Comparison of ENCODE assay signal across 17 mouse cellular contexts in genomic region chr9:30949971-30950370, GRCm38 (mm10). TPM values are rescaled to one million over a fixed set of nuclear protein-coding genes. Genes with fewer than 3 reads are reported as not detected.
A peak's percentile ranks its signal among the peaks of the same experiment; 100 is the strongest.
DNase-seq lines count a peak whose midpoint lies in the region; ATAC-seq and TF ChIP-seq lines count a peak whose summit lies in the region.
"Had no signal": no experiment of that assay in that cellular context is flagged by ENCODE, and none has a peak within 500 bp of the region (broad histone marks: within the 10 kb centered on the region; RNA-seq: fewer than 3 reads in every experiment).

No protein-coding gene starts in this region.

- peaks cover under 1% of the 10 kb centered on the region; the same call in 1 of the 2 replicates for H3K27me3 ChIP-seq in forebrain, embryonic 16.5 days (replicated peaks; ENCODE audit: control insufficient read depth, insufficient read depth, low read length)
- H3K27me3 ChIP-seq in forebrain, embryonic 10.5 days (ENCODE audit: poor library complexity, severe bottlenecking), result peaks cover 20% of the 10 kb centered on the region
- peaks cover 8% of the 10 kb centered on the region; the same call in 1 of the 2 replicates for H3K27me3 ChIP-seq in intestine, embryonic 14.5 days (replicated peaks; ENCODE audit: control insufficient read depth, insufficient read depth, low read length)
- 0 out of 2 replicates have a peak, but pooled peaks cover 4% of the 10 kb centered on the region for H3K27me3 ChIP-seq in intestine, postnatal 0 days (replicated peaks; ENCODE audit: control insufficient read depth, insufficient read depth, low read length)

- peak; percentile 52; the same call in 1 of the 2 replicates for ATAC-seq in forebrain, embryonic 16.5 days
- ATAC-seq in intestine, embryonic 14.5 days (replicated peaks; ENCODE audit: low FRiP score, low TSS enrichment, low read depth), result no peak
- no peak for ATAC-seq in intestine, postnatal 0 days
- ATAC-seq: CD4-positive, CD25-positive, alpha-beta regulatory T cell, adult 4 months; midbrain, embryonic 15.5 days had no signal

- H3K9me3 ChIP-seq in forebrain, embryonic 16.5 days (ENCODE audit: control insufficient read depth, low read length), result no peaks in the 10 kb centered on the region
- no peaks in the 10 kb centered on the region for H3K9me3 ChIP-seq in forebrain, embryonic 10.5 days
- no peaks in the 10 kb centered on the region for H3K9me3 ChIP-seq in intestine, embryonic 14.5 days (ENCODE audit: control insufficient read depth, low read length)
- H3K9me3 ChIP-seq in intestine, postnatal 0 days (ENCODE audit: control insufficient read depth), result no peaks in the 10 kb centered on the region
- H3K9me3 ChIP-seq: G1E; limb, embryonic 15.5 days; midbrain, embryonic 15.5 days had no signal

- H3K9ac ChIP-seq in forebrain, embryonic 16.5 days (replicated peaks; ENCODE audit: low read depth, low read length), result no peak overlapping the region
- H3K9ac ChIP-seq in intestine, embryonic 14.5 days (ENCODE audit: low read length), result no peak overlapping the region
- H3K9ac ChIP-seq in intestine, postnatal 0 days (ENCODE audit: low read depth, low read length), result no peak overlapping the region
- H3K9ac ChIP-seq: limb, embryonic 15.5 days; midbrain, embryonic 15.5 days had no signal

- 37% methylated on average over 4 of the region's 4 CpGs for WGBS in forebrain, embryonic 16.5 days
- WGBS in forebrain, embryonic 10.5 days, result 83% methylated on average over 4 of the region's 4 CpGs
- WGBS in intestine, embryonic 14.5 days, result 86% methylated on average over 4 of the region's 4 CpGs
- 73% methylated on average over 4 of the region's 4 CpGs for WGBS in intestine, postnatal 0 days

- TF ChIP-seq CTCF in intestine, postnatal 0 days (IDR thresholded peaks at IDR 0.05; ENCODE audit: low read depth), result no peak

- peaks cover 3% of the 10 kb centered on the region; the same call in 1 of the 2 replicates for H3K4me1 ChIP-seq in forebrain, embryonic 16.5 days (replicated peaks; ENCODE audit: control insufficient read depth, insufficient read depth, low read length)
- H3K4me1 ChIP-seq in forebrain, embryonic 10.5 days, result no peaks in the 10 kb centered on the region
- H3K4me1 ChIP-seq in intestine, embryonic 14.5 days (replicated peaks; ENCODE audit: control insufficient read depth, insufficient read depth, low read length), result peaks cover 8% of the 10 kb centered on the region; the same call in 1 of the 2 replicates
- H3K4me1 ChIP-seq in intestine, postnatal 0 days (replicated peaks; ENCODE audit: control insufficient read depth, insufficient read depth, low read length), result no peaks in the 10 kb centered on the region
- H3K4me1 ChIP-seq: midbrain, embryonic 15.5 days had no signal

- no peaks in the 10 kb centered on the region for H3K36me3 ChIP-seq in forebrain, embryonic 16.5 days (ENCODE audit: control insufficient read depth, insufficient read depth)
- no peaks in the 10 kb centered on the region for H3K36me3 ChIP-seq in forebrain, embryonic 10.5 days (replicated peaks)
- peaks cover 4% of the 10 kb centered on the region for H3K36me3 ChIP-seq in intestine, embryonic 14.5 days (ENCODE audit: control insufficient read depth, insufficient read depth, low read length)
- H3K36me3 ChIP-seq in intestine, postnatal 0 days (ENCODE audit: control insufficient read depth, insufficient read depth), result no peaks in the 10 kb centered on the region
- H3K36me3 ChIP-seq: G1E; limb, embryonic 15.5 days; midbrain, embryonic 15.5 days had no signal

- DNase-seq in adrenal gland, adult (ENCODE audit: inconsistent age in 2 of 2, low spot score in 1 of 2), result peak; percentile 54 to 78
- DNase-seq in adrenal gland, postnatal 4 days (ENCODE audit: low spot score in 2 of 2), result no peak
- no peak for DNase-seq in forebrain, embryonic 10.5 days (ENCODE audit: extremely low spot score, low spot score)
- no peak for DNase-seq in intestine, embryonic 14.5 days (ENCODE audit: low spot score)
- DNase-seq in MN1 (ENCODE audit: low spot score), result peak; percentile 9
- no peak for DNase-seq in kidney, postnatal 25 days
- DNase-seq: gastrocnemius, postnatal 25 days; kidney, adult 18-20 months; right cerebral cortex, postnatal 4 days; thymus, postnatal 14 days had no signal

- H3K27ac ChIP-seq in forebrain, embryonic 16.5 days (ENCODE audit: low read length), result no peak overlapping the region
- no peak overlapping the region for H3K27ac ChIP-seq in forebrain, embryonic 10.5 days
- peak overlapping the region; percentile 59 for H3K27ac ChIP-seq in intestine, embryonic 14.5 days (ENCODE audit: low read depth)
- H3K27ac ChIP-seq in intestine, postnatal 0 days (ENCODE audit: low read depth, low read length), result no peak overlapping the region
- H3K27ac ChIP-seq: limb, embryonic 15.5 days; midbrain, embryonic 15.5 days had no signal

- no peak overlapping the region for H3K4me3 ChIP-seq in forebrain, embryonic 16.5 days (replicated peaks; ENCODE audit: low read length)
- H3K4me3 ChIP-seq in forebrain, embryonic 10.5 days, result no peak overlapping the region
- no peak overlapping the region for H3K4me3 ChIP-seq in intestine, embryonic 14.5 days (ENCODE audit: low read depth, low read length)
- no peak overlapping the region for H3K4me3 ChIP-seq in intestine, postnatal 0 days (ENCODE audit: low read depth, low read length)
- H3K4me3 ChIP-seq: limb, embryonic 15.5 days; midbrain, embryonic 15.5 days had no signal

- no peak overlapping the region for H3K4me2 ChIP-seq in forebrain, embryonic 16.5 days (ENCODE audit: low read length)
- no peak overlapping the region for H3K4me2 ChIP-seq in intestine, embryonic 14.5 days (ENCODE audit: low read length)
- H3K4me2 ChIP-seq in intestine, postnatal 0 days (replicated peaks; ENCODE audit: low read depth), result no peak overlapping the region
- H3K4me2 ChIP-seq: limb, embryonic 15.5 days; midbrain, embryonic 15.5 days had no signal

RNA-seq across cellular contexts. Expression of gene Adamts8, which starts 7.6 kb away (rescaled TPM):
- 1 to 10 TPM in 1 of 2 experiments, under 1 TPM in 1; 0.95 to 1.7 TPM for total RNA-seq in adrenal gland, postnatal 4 days (2021)
- 1.6 and 1.7 TPM in 2 replicates for polyA plus RNA-seq in forebrain, embryonic 16.5 days (2015; fragmentation: Nextera tagmentation; extraction: Ambion mirVana)
- polyA plus RNA-seq in forebrain, embryonic 10.5 days (2016; fragmentation: Nextera tagmentation; extraction: Ambion mirVana), result 0.42 and 0.76 TPM in 2 replicates
- polyA plus RNA-seq in intestine, embryonic 14.5 days (2014; fragmentation: Nextera tagmentation; extraction: Ambion mirVana), result 14.6 and 16.3 TPM in 2 replicates
- 4.1 and 4.7 TPM in 2 replicates for polyA plus RNA-seq in intestine, postnatal 0 days (2015; fragmentation: Nextera tagmentation; extraction: Ambion mirVana)
- total RNA-seq: G1E; megakaryocyte, adult 5-6 weeks had no signal
- polyA plus RNA-seq: G1E had no signal

RNA-seq across cellular contexts. Expression of gene Adamts15, which starts 27.7 kb away (rescaled TPM):
- 1 to 10 TPM; 8.0 to 8.2 TPM for total RNA-seq in adrenal gland, postnatal 4 days (2021)
- polyA plus RNA-seq in forebrain, embryonic 16.5 days (2015; fragmentation: Nextera tagmentation; extraction: Ambion mirVana), result 3.4 and 4.4 TPM in 2 replicates
- 8.2 and 8.6 TPM in 2 replicates for polyA plus RNA-seq in forebrain, embryonic 10.5 days (2016; fragmentation: Nextera tagmentation; extraction: Ambion mirVana)
- polyA plus RNA-seq in intestine, embryonic 14.5 days (2014; fragmentation: Nextera tagmentation; extraction: Ambion mirVana), result 7.3 and 7.8 TPM in 2 replicates
- 0.91 and 0.95 TPM in 2 replicates for polyA plus RNA-seq in intestine, postnatal 0 days (2015; fragmentation: Nextera tagmentation; extraction: Ambion mirVana)
- polyA plus RNA-seq: CD4-positive, CD25-positive, alpha-beta regulatory T cell, adult 4 months; G1E had no signal

Comparison
In these comparisons a context has a peak if more than half of its experiments do, and no peak if none do; other contexts are left out.
1. DNase-seq: peak in adrenal gland, adult (2 of 2) and MN1 (single experiment); none in adrenal gland, postnatal 4 days (0 of 2), forebrain, embryonic 10.5 days (single experiment), intestine, embryonic 14.5 days (single experiment) and kidney, postnatal 25 days (0 of 2).